Mouse (Mus musculus) heart, adult 9 months (tissue): ENCODE measurements around the gene Psmd8.
A peak's percentile ranks its signal among the peaks of the same experiment; 100 is the strongest.

Experiments
- DNase-seq, 2 experiments: peaks; one replicate each; pipeline ENCODE4 v3.0.0; 2022; ENCODE audit warnings: low spot score in 2 of 2

Psmd8 gene

DNA sequence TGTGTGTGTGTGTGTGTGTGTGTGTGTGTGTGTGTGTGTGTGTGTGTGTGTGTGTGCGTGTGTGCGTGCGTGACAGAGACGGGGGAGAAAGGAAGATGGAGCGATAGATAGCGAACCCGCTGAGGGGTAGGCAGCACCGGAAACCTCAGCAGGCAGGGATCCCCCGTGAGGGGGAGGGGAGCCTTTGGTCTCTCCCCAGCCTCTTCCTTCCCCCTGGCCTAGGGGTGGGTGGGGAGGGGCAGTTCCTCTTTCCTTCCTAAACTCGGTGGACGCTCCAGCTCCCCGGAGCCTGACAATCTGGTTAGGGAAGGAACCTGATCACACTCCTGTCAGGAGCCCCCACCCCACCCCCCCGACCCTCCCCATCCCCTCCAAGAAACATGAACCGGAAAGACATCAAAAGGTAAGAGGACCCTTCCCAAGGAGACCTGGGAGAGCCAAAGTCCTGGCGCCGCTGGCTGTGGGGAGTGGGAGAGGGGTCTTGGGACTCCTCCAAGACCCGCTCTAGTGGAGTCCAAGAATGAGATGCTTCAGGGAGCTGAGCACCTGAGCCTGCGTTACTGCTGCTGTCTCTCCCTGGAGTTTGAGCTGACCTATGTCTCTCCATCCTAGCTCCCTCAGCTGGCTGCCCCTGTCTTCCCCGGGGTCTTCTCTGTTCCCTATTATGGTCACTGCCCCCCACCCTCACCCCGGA, 45.7 kb downstream of the Psmd8 start, which contains the start of gene Rasgrp4:
Gene Rasgrp4, plus strand, starts transcription at position 159 of the 694 bp plus-strand sequence.
- peak in 1 of 2 experiments; percentile 39 for DNase-seq

GRCm38 (mm10) chr7:29134230-29134629, 46.3 kb downstream of the Psmd8 start:
- no peak for DNase-seq

DNA sequence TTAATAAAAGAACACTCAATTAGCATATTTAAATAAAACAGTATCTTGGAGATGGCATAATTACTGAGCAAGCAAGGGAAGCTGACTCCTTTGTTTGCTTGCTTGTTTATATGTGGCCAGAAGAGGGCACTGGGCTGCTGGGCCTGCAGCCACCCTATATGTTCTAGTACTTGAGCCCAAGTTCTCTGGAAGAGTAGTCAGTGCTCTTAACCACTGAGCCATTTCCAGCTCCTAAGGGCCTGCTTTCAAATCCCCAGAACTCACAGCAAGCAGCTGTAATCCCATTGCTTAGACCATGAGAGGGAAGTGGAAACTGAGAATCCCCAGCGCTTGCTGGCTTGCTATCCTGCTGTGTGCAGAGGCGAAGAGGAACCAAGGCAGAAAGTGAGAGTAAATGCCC, 51.8 kb downstream of the Psmd8 start:
- DNase-seq: no peak

DNA sequence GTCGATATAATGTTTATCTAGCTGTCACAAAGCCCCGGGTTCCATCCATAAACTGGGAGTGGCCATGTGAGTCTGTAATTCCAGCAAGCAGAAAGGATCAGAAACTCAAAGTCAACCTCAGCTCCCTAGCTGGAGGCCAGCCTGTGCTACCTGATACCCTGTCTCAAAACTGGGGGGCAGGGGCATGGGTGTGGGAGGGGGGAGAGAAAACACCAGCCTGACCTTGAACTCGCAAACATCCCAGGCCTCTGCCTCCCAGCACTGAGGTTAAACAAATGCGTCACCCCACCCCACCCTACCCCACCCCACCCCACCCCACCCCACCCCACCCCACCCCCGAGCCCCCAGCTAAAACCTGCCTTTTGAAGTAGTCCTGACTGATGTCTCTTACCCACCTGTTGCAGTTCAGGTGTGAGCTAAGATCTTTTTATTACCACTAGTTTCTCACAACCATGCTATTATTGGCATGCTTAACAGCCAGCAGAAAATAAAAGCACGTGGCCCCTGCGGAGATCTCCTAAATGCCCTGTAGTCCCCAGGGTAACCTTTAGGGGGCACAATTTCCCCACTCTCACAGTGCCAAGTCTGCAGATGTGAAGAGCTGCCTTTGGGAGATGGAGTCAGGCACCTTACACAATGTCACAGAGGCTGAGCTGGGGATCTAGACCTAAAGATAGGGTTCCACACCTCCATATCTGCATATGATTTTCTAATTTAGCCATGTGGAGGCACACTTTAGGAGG, 54.2 kb downstream of the Psmd8 start:
- DNase-seq: peak; percentile 35 to 47

GRCm38 (mm10) chr7:29124970-29125369, 55.5 kb downstream of the Psmd8 start, which contains the start of gene Ryr1:
Gene Ryr1 (minus strand): TSS chr7:29125179.
- DNase-seq: no peak
